In genomic region chr8:72683010-72683521, GRCm38 (mm10) we compare ENCODE assay signal across 14 mouse cellular contexts. TPM values are rescaled to one million over a fixed set of nuclear protein-coding genes. Genes with fewer than 3 reads are reported as not detected.
DNase-seq lines count a peak whose midpoint lies in the region; ATAC-seq and TF ChIP-seq lines count a peak whose summit lies in the region.
"Had no signal": no experiment of that assay in that cellular context is flagged by ENCODE, and none has a peak within 500 bp of the region (broad histone marks: within the 10 kb centered on the region; RNA-seq: fewer than 3 reads in every experiment).

No protein-coding gene starts in this region.

- H3K4me2 ChIP-seq in heart, postnatal 0 days (ENCODE audit: low read depth, low read length) = no peak overlapping the region
- H3K4me2 ChIP-seq in limb, embryonic 13.5 days (replicated peaks) = no peak overlapping the region
- H3K4me2 ChIP-seq: hindbrain, embryonic 13.5 days; limb, embryonic 15.5 days; midbrain, embryonic 11.5 days had no signal

- POLR2A ChIA-PET in Patski (lab: Charles Lee) = no interaction called here

- in situ Hi-C loops in Patski (cut with MboI; ENCODE audit: low pct_unique_long_range_greater_than_20kb) = loop anchor here (5.0 kb wide), 1 partner anchor 64 kb away; no protein-coding TSS in a partner anchor

- no peak for TF ChIP-seq CTCF in heart, postnatal 0 days (IDR thresholded peaks at IDR 0.05; ENCODE audit: low read depth)
- no peak for TF ChIP-seq CTCF in Patski (IDR thresholded peaks at IDR 0.05)

- H3K4me1 ChIP-seq in heart, postnatal 0 days (ENCODE audit: control insufficient read depth, insufficient read depth) = no peaks in the 10 kb centered on the region
- H3K4me1 ChIP-seq in limb, embryonic 13.5 days = no peaks in the 10 kb centered on the region
- H3K4me1 ChIP-seq: hindbrain, embryonic 13.5 days; limb, embryonic 15.5 days had no signal

- no peak overlapping the region for H3K4me3 ChIP-seq in heart, postnatal 0 days (ENCODE audit: low read depth, low read length)
- H3K4me3 ChIP-seq in limb, embryonic 13.5 days = no peak overlapping the region
- H3K4me3 ChIP-seq: gastrocnemius, adult 2 months; hindbrain, embryonic 13.5 days; limb, embryonic 15.5 days had no signal

- no peak overlapping the region for H3K27ac ChIP-seq in heart, postnatal 0 days (ENCODE audit: low read depth)
- no peak overlapping the region for H3K27ac ChIP-seq in limb, embryonic 13.5 days
- H3K27ac ChIP-seq: gastrocnemius, adult 2 months; hindbrain, embryonic 13.5 days; limb, embryonic 15.5 days had no signal

- no peaks in the 10 kb centered on the region for H3K36me3 ChIP-seq in heart, postnatal 0 days (replicated peaks; ENCODE audit: control insufficient read depth, insufficient read depth, low read length)
- H3K36me3 ChIP-seq in limb, embryonic 13.5 days = no peaks in the 10 kb centered on the region
- H3K36me3 ChIP-seq: hindbrain, embryonic 13.5 days; limb, embryonic 15.5 days had no signal

- peak; percentile 39; the same call in 1 of the 2 replicates for ATAC-seq in heart, postnatal 0 days (ENCODE audit: insufficient read depth, low read depth)
- peak; percentile 63 for ATAC-seq in Patski
- ATAC-seq in limb, embryonic 13.5 days (ENCODE audit: low FRiP score, low read depth) = 0 out of 2 replicates have a peak, but pooled peaks have one; percentile 25

- 43% methylated on average over 2 of the region's 2 CpGs for WGBS in heart, postnatal 0 days
- 39% methylated on average over 2 of the region's 2 CpGs for WGBS in limb, embryonic 13.5 days

- CTCF ChIA-PET in Patski (lab: Charles Lee) = interaction anchor here (1.0 kb wide), 1 partner anchor 10 kb away, joined by 3 read pairs; no protein-coding TSS in a partner anchor

- no peaks in the 10 kb centered on the region for H3K27me3 ChIP-seq in heart, postnatal 0 days (ENCODE audit: control insufficient read depth, insufficient read depth, low read length)
- H3K27me3 ChIP-seq in Patski = no peaks in the 10 kb centered on the region
- H3K27me3 ChIP-seq in limb, embryonic 13.5 days = no peaks in the 10 kb centered on the region
- H3K27me3 ChIP-seq: hindbrain, embryonic 13.5 days; limb, embryonic 15.5 days had no signal

- TF ChIP-seq EP300 in heart, postnatal 0 days (IDR thresholded peaks at IDR 0.05; ENCODE audit: low read depth) = no peak

- H3K9me3 ChIP-seq in heart, postnatal 0 days (replicated peaks; ENCODE audit: control insufficient read depth, low read length) = no peaks in the 10 kb centered on the region
- no peaks in the 10 kb centered on the region for H3K9me3 ChIP-seq in limb, embryonic 13.5 days
- H3K9me3 ChIP-seq: hindbrain, embryonic 13.5 days; limb, embryonic 15.5 days had no signal

- DNase-seq in heart, postnatal 0 days (ENCODE audit: low spot score) = no peak
- DNase-seq in heart, adult 18-20 months = no peak
- DNase-seq in 3T3-L1 (ENCODE audit: low read depth, low spot score) (peak; percentile 73), Patski (ENCODE audit: low read depth, low spot score) (no peak)
- DNase-seq in cerebellum, postnatal 14 days = no peak
- DNase-seq in adrenal gland, adult 2 months = no peak
- DNase-seq in neural tube, embryonic 10.5 days (ENCODE audit: extremely low spot score, low spot score) = no peak
- DNase-seq: adrenal gland, postnatal 14 days; cerebellum, adult 9-10 months; gastrocnemius, adult 2 months had no signal

- no peak overlapping the region for H3K9ac ChIP-seq in heart, postnatal 0 days (replicated peaks; ENCODE audit: low read depth, low read length)
- H3K9ac ChIP-seq in limb, embryonic 13.5 days = no peak overlapping the region
- H3K9ac ChIP-seq: hindbrain, embryonic 13.5 days; limb, embryonic 15.5 days had no signal

RNA-seq across cellular contexts. Expression of gene Nwd1, which starts 36.6 kb away (rescaled TPM):
- 2.0 and 2.3 TPM in 2 replicates for total RNA-seq in heart, postnatal 0 days (2014; rRNA removed; ENCODE audit: low replicate concordance)
- polyA plus RNA-seq in heart, postnatal 0 days (2015; fragmentation: Nextera tagmentation; extraction: Ambion mirVana) = 0.15 and 0.20 TPM in 2 replicates
- under 1 TPM; 0.27 to 0.54 TPM for total RNA-seq in heart, adult 18-20 months (2021)
- 0.05 TPM for polyA plus RNA-seq in Patski (2021)
- polyA plus RNA-seq in limb, embryonic 13.5 days (2015; fragmentation: Nextera tagmentation; extraction: Ambion mirVana) = 0.01 and 0.04 TPM in 2 replicates
- under 1 TPM; 0.14 to 0.28 TPM for total RNA-seq in adrenal gland, adult 2 months (2021)
- 0.06 and 0.13 TPM in 2 replicates for polyA plus RNA-seq in adrenal gland, adult 2 months (2012; rRNA removed)

RNA-seq across cellular contexts. Expression of gene Sin3b, which starts 40.0 kb away (rescaled TPM):
- 195 and 231 TPM in 2 replicates for total RNA-seq in heart, postnatal 0 days (2014; rRNA removed; ENCODE audit: low replicate concordance)
- polyA plus RNA-seq in heart, postnatal 0 days (2015; fragmentation: Nextera tagmentation; extraction: Ambion mirVana) = 190 and 203 TPM in 2 replicates
- total RNA-seq in heart, adult 18-20 months (2021) = 10 to 100 TPM; 76.0 to 78.8 TPM
- 194 TPM for polyA plus RNA-seq in Patski (2021)
- 180 and 195 TPM in 2 replicates for polyA plus RNA-seq in limb, embryonic 13.5 days (2015; fragmentation: Nextera tagmentation; extraction: Ambion mirVana)
- total RNA-seq in adrenal gland, adult 2 months (2021) = 100 to 1,000 TPM; 123 to 245 TPM
- polyA plus RNA-seq in adrenal gland, adult 2 months (2012; rRNA removed) = 174 and 270 TPM in 2 replicates
